Mouse (Mus musculus): ENCODE results near the gene Ttc6.

DNA sequence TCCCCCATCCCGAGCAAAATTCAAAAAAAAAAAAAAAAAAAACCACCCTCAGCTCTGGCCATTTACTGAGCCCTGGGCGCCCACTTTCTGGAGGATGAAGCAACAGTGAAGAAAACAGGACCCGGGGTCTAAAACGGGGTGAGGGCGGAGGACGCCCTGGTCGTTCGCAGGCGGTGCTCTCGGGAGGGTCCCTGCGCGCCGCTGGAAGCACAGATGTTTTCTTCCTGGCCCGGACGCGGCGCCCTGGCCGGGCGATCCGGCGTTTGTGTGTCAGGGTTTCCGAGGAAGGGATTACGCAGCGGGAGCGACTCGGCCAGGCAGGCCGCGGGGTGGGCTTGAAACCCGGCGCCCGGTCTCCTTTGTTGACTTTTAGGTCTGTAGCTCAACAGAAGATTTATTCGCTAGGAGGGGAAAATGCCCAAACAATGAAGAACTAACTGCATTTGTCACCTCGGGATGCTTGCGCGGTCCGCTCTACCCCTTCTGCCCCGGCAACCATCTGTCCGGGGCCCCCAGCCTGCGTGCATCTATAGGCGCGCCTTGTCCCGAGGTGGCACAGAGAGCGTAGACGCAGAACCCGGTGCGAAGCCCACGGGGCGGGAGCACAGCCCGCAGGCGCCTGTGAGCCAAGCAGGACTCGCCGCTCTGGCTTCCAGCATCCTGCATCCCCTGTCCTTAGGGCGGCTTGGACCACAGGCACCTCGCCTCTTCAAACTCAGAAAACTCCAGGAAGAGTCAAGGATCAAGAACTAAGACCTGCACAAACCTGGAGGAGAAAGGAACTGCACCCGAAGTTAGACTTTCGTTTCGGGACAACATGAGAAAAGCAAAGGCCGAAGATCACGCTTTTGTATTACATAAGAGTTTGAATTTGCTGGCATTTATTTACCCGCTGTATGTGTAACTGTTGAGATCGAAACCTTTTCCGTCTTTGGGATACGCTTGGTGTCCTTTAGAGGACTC is 25.0 kb upstream of the Ttc6 start:
- TF ChIP-seq TAL1 (IDR thresholded peaks at IDR 0.05; ENCODE audit: low read length) (no peak), GATA1 (IDR thresholded peaks at IDR 0.05; ENCODE audit: low read length) (no peak)

Measured in erythroblast, embryonic 14.5 days (primary cell).